Mouse (Mus musculus): ENCODE results near the gene Bcl2. TPM values are rescaled to one million over a fixed set of nuclear protein-coding genes. Genes with fewer than 3 reads are reported as not detected.
A peak's percentile ranks its signal among the peaks of the same experiment; 100 is the strongest.

Gene Bcl2
- total and polyA plus RNA-seq, 2 experiments from 2014 or later: 9.8 to 13.1 TPM

- no peak for TF ChIP-seq CTCF (IDR thresholded peaks at IDR 0.05; ENCODE audit: low read depth)
- no peak for ATAC-seq
- Histone ChIP-seq H3K36me3 (ENCODE audit: insufficient read depth, low read length) (no peaks in the 10 kb centered on the region), H3K4me2 (ENCODE audit: low read depth, low read length) (no peak overlapping the region), H3K9me3 (ENCODE audit: low read length) (no peaks in the 10 kb centered on the region), H3K27ac (no peak overlapping the region), H3K4me3 (ENCODE audit: low read length) (no peak overlapping the region), H3K27me3 (ENCODE audit: insufficient read depth, low read length) (no peaks in the 10 kb centered on the region), H3K9ac (replicated peaks; ENCODE audit: low read length) (no peak overlapping the region), H3K4me1 (ENCODE audit: insufficient read depth, low read length) (no peaks in the 10 kb centered on the region)
- no peak for DNase-seq (ENCODE audit: low spot score)
- 76% methylated on average over 3 of the region's 3 CpGs for whole genome bisulfite sequencing
These were observed 31.2 kb downstream of the Bcl2 start for GRCm38 (mm10) chr1:106682829-106683228.

- DNase-seq (ENCODE audit: low spot score) (no peak), ATAC-seq (no peak)
- H3K27me3 ChIP-seq (ENCODE audit: insufficient read depth, low read length): no peaks in the 10 kb centered on the region
- no peaks in the 10 kb centered on the region for H3K9me3 ChIP-seq (ENCODE audit: low read length)
- no peaks in the 10 kb centered on the region for H3K36me3 ChIP-seq (ENCODE audit: insufficient read depth, low read length)
- WGBS: 70% methylated on average over 6 of the region's 6 CpGs
- H3K4me2 ChIP-seq (ENCODE audit: low read depth, low read length): no peak overlapping the region
- no peak for TF ChIP-seq CTCF (IDR thresholded peaks at IDR 0.05; ENCODE audit: low read depth)
- no peak overlapping the region for H3K27ac ChIP-seq
- H3K9ac ChIP-seq (replicated peaks; ENCODE audit: low read length): no peak overlapping the region
- no peaks in the 10 kb centered on the region for H3K4me1 ChIP-seq (ENCODE audit: insufficient read depth, low read length)
- H3K4me3 ChIP-seq (ENCODE audit: low read length): no peak overlapping the region
These were observed 34.1 kb downstream of the Bcl2 start for GRCm38 (mm10) chr1:106679800-106680515.

GRCm38 (mm10) chr1:106678060-106678478 lies 36.0 kb downstream of the Bcl2 start:
- no peaks in the 10 kb centered on the region for H3K9me3 ChIP-seq (ENCODE audit: low read length)
- WGBS: 68% methylated on average over 5 of the region's 5 CpGs
- TF ChIP-seq CTCF (IDR thresholded peaks at IDR 0.05; ENCODE audit: low read depth): no peak
- ATAC-seq (no peak), DNase-seq (ENCODE audit: low spot score) (no peak)
- H3K27ac ChIP-seq: no peak overlapping the region
- H3K36me3 ChIP-seq (ENCODE audit: insufficient read depth, low read length): no peaks in the 10 kb centered on the region
- no peak overlapping the region for H3K4me2 ChIP-seq (ENCODE audit: low read depth, low read length)
- H3K27me3 ChIP-seq (ENCODE audit: insufficient read depth, low read length): no peaks in the 10 kb centered on the region
- H3K4me3 ChIP-seq (ENCODE audit: low read length): no peak overlapping the region
- no peaks in the 10 kb centered on the region for H3K4me1 ChIP-seq (ENCODE audit: insufficient read depth, low read length)
- no peak overlapping the region for H3K9ac ChIP-seq (replicated peaks; ENCODE audit: low read length)

- H3K9ac ChIP-seq (replicated peaks; ENCODE audit: low read length): no peak overlapping the region
- DNase-seq (ENCODE audit: low spot score): peak; percentile 60
- WGBS: 47% methylated on average over 8 of the region's 8 CpGs
These were observed 47.7 kb downstream of the Bcl2 start for GRCm38 (mm10) chr1:106666140-106667088.

GRCm38 (mm10) chr1:106664978-106665377 lies 49.1 kb downstream of the Bcl2 start:
- 0 out of 2 replicates have a peak, but pooled peaks have one; percentile 2 for TF ChIP-seq CTCF (IDR thresholded peaks at IDR 0.05; ENCODE audit: low read depth)
- Histone ChIP-seq H3K4me3 (ENCODE audit: low read length) (no peak overlapping the region), H3K4me1 (ENCODE audit: insufficient read depth, low read length) (peaks cover 8% of the 10 kb centered on the region; the same call in 1 of the 2 replicates), H3K27ac (no peak overlapping the region), H3K9me3 (ENCODE audit: low read length) (no peaks in the 10 kb centered on the region), H3K27me3 (ENCODE audit: insufficient read depth, low read length) (no peaks in the 10 kb centered on the region), H3K36me3 (ENCODE audit: insufficient read depth, low read length) (no peaks in the 10 kb centered on the region), H3K4me2 (ENCODE audit: low read depth, low read length) (no peak overlapping the region), H3K9ac (replicated peaks; ENCODE audit: low read length) (no peak overlapping the region)
- no peak for DNase-seq (ENCODE audit: low spot score)
- no peak for ATAC-seq
- WGBS: 94% methylated on average over 1 of the region's 1 CpGs

More at GRCm38 (mm10) chr1:106666140-106667088, 47.7 kb downstream of the Bcl2 start:
- Histone ChIP-seq H3K27me3 (ENCODE audit: insufficient read depth, low read length) (no peaks in the 10 kb centered on the region), H3K4me1 (ENCODE audit: insufficient read depth, low read length) (peaks cover 8% of the 10 kb centered on the region; the same call in 1 of the 2 replicates), H3K4me2 (ENCODE audit: low read depth, low read length) (no peak overlapping the region), H3K9me3 (ENCODE audit: low read length) (no peaks in the 10 kb centered on the region), H3K27ac (no peak overlapping the region), H3K4me3 (ENCODE audit: low read length) (no peak overlapping the region), H3K36me3 (ENCODE audit: insufficient read depth, low read length) (no peaks in the 10 kb centered on the region)
- no peak for TF ChIP-seq CTCF (IDR thresholded peaks at IDR 0.05; ENCODE audit: low read depth)
- ATAC-seq: peak; percentile 72

GRCm38 (mm10) chr1:106662486-106662885 lies 51.6 kb downstream of the Bcl2 start:
- Histone ChIP-seq H3K27ac (no peak overlapping the region), H3K4me2 (ENCODE audit: low read depth, low read length) (no peak overlapping the region), H3K36me3 (ENCODE audit: insufficient read depth, low read length) (no peaks in the 10 kb centered on the region), H3K4me1 (ENCODE audit: insufficient read depth, low read length) (peaks cover 8% of the 10 kb centered on the region; the same call in 1 of the 2 replicates), H3K9ac (replicated peaks; ENCODE audit: low read length) (no peak overlapping the region), H3K27me3 (ENCODE audit: insufficient read depth, low read length) (no peaks in the 10 kb centered on the region), H3K4me3 (ENCODE audit: low read length) (no peak overlapping the region), H3K9me3 (ENCODE audit: low read length) (no peaks in the 10 kb centered on the region)
- DNase-seq (ENCODE audit: low spot score) (no peak), ATAC-seq (no peak)
- TF ChIP-seq CTCF (IDR thresholded peaks at IDR 0.05; ENCODE audit: low read depth): no peak
- WGBS: 89% methylated on average over 5 of the region's 5 CpGs

Measured in hindbrain, postnatal 0 days (tissue).